Mouse (Mus musculus): ENCODE measurements around the gene Alox12. TPM values are rescaled to one million over a fixed set of nuclear protein-coding genes. Genes with fewer than 3 reads are reported as not detected.

Alox12 gene
- polyA plus RNA-seq, 1 experiment from 2014 or later, result 7.0 TPM

GRCm38 (mm10) chr11:70238591-70239440 is 16.3 kb downstream of the Alox12 start:
- Histone ChIP-seq H3K9ac (peak overlapping the region; percentile 88), H3K36me3 (peaks cover 11% of the 10 kb centered on the region), H3K27me3 (no peaks in the 10 kb centered on the region), H3K4me1 (peaks cover 38% of the 10 kb centered on the region), H3K4me3 (peak overlapping the region; percentile 90), H3K27ac (peak overlapping the region; percentile 94), H3K4me2 (peak overlapping the region; percentile 84), H3K9me3 (no peaks in the 10 kb centered on the region)
- no peak for ATAC-seq (ENCODE audit: borderline replicate concordance, extremely low read depth, low FRiP score, low TSS enrichment)
- 9% methylated on average over 23 of the region's 23 CpGs for WGBS

- Histone ChIP-seq H3K9me3 (no peaks in the 10 kb centered on the region), H3K27me3 (no peaks in the 10 kb centered on the region), H3K36me3 (peaks cover 11% of the 10 kb centered on the region), H3K27ac (peak within 1 kb of the TSS; percentile 94), H3K4me1 (peaks cover 44% of the 10 kb centered on the region), H3K4me2 (peak within 1 kb of the TSS; percentile 84), H3K4me3 (peak within 1 kb of the TSS; percentile 90), H3K9ac (peak within 1 kb of the TSS; percentile 88)
- WGBS, result under 1% methylated on average over 70 of the region's 70 CpGs
- ATAC-seq (ENCODE audit: borderline replicate concordance, extremely low read depth, low FRiP score, low TSS enrichment), result peak; percentile 90
Observed at GRCm38 (mm10) chr11:70237457-70238167, 17.5 kb downstream of the Alox12 start, which contains the start of gene 0610010K14Rik. TSS of gene 0610010K14Rik (minus strand) at chr11:70237914.

- peak overlapping the region; percentile 84 for H3K4me2 ChIP-seq
- peak overlapping the region; percentile 90 for H3K4me3 ChIP-seq
- H3K9ac ChIP-seq, result peak overlapping the region; percentile 88
- ATAC-seq (ENCODE audit: borderline replicate concordance, extremely low read depth, low FRiP score, low TSS enrichment), result no peak
- peaks cover 49% of the 10 kb centered on the region for H3K4me1 ChIP-seq
- peak overlapping the region; percentile 94 for H3K27ac ChIP-seq
- no peaks in the 10 kb centered on the region for H3K9me3 ChIP-seq
- WGBS, result 8% methylated on average over 7 of the region's 7 CpGs
- peaks cover 11% of the 10 kb centered on the region for H3K36me3 ChIP-seq
- H3K27me3 ChIP-seq, result no peaks in the 10 kb centered on the region
Observed at GRCm38 (mm10) chr11:70236717-70237116, 18.4 kb downstream of the Alox12 start.

GRCm38 (mm10) chr11:70235254-70235900 is 19.8 kb downstream of the Alox12 start:
- Histone ChIP-seq H3K4me2 (no peak overlapping the region), H3K9me3 (no peaks in the 10 kb centered on the region), H3K36me3 (peaks cover 11% of the 10 kb centered on the region), H3K4me1 (peaks cover 49% of the 10 kb centered on the region), H3K4me3 (0 out of 2 replicates have a peak overlapping the region, but pooled peaks have one; percentile 9), H3K27me3 (no peaks in the 10 kb centered on the region; the same call in 1 of the 2 replicates), H3K9ac (no peak overlapping the region), H3K27ac (0 out of 2 replicates have a peak overlapping the region, but pooled peaks have one; percentile 94)
- no peak for ATAC-seq (ENCODE audit: borderline replicate concordance, extremely low read depth, low FRiP score, low TSS enrichment)
- 80% methylated on average over 12 of the region's 12 CpGs for WGBS

- Histone ChIP-seq H3K9ac (peak overlapping the region; percentile 6; the same call in 1 of the 2 replicates), H3K4me1 (peaks cover 51% of the 10 kb centered on the region), H3K4me3 (peak overlapping the region; percentile 38; the same call in 1 of the 2 replicates), H3K4me2 (peak overlapping the region; percentile 69), H3K27me3 (peaks cover 9% of the 10 kb centered on the region), H3K27ac (peak overlapping the region; percentile 39; the same call in 1 of the 2 replicates), H3K9me3 (no peaks in the 10 kb centered on the region), H3K36me3 (peaks cover 11% of the 10 kb centered on the region)
- no peak for ATAC-seq (ENCODE audit: borderline replicate concordance, extremely low read depth, low FRiP score, low TSS enrichment)
- 85% methylated on average over 8 of the region's 8 CpGs for WGBS
Observed at GRCm38 (mm10) chr11:70234497-70234896, 20.7 kb downstream of the Alox12 start.

GRCm38 (mm10) chr11:70234037-70234436 is 21.1 kb downstream of the Alox12 start:
- H3K36me3 ChIP-seq, result peaks cover 11% of the 10 kb centered on the region
- H3K4me3 ChIP-seq, result peak overlapping the region; percentile 38; the same call in 1 of the 2 replicates
- no peaks in the 10 kb centered on the region for H3K9me3 ChIP-seq
- ATAC-seq (ENCODE audit: borderline replicate concordance, extremely low read depth, low FRiP score, low TSS enrichment), result no peak
- 51% methylated on average over 5 of the region's 5 CpGs for WGBS
- H3K4me1 ChIP-seq, result peaks cover 56% of the 10 kb centered on the region
- peaks cover 13% of the 10 kb centered on the region for H3K27me3 ChIP-seq
- peak overlapping the region; percentile 39; the same call in 1 of the 2 replicates for H3K27ac ChIP-seq
- H3K4me2 ChIP-seq, result peak overlapping the region; percentile 69
- peak overlapping the region; percentile 6; the same call in 1 of the 2 replicates for H3K9ac ChIP-seq

GRCm38 (mm10) chr11:70233016-70233415 is 22.1 kb downstream of the Alox12 start:
- H3K27ac ChIP-seq, result peak overlapping the region; percentile 51; the same call in 1 of the 2 replicates
- no peaks in the 10 kb centered on the region for H3K9me3 ChIP-seq
- H3K9ac ChIP-seq, result peak overlapping the region; percentile 56
- H3K4me1 ChIP-seq, result peaks cover 56% of the 10 kb centered on the region
- peaks cover 24% of the 10 kb centered on the region for H3K27me3 ChIP-seq
- H3K36me3 ChIP-seq, result peaks cover 11% of the 10 kb centered on the region
- 36% methylated on average over 8 of the region's 8 CpGs for WGBS
- ATAC-seq (ENCODE audit: borderline replicate concordance, extremely low read depth, low FRiP score, low TSS enrichment), result no peak
- peak overlapping the region; percentile 69 for H3K4me2 ChIP-seq
- H3K4me3 ChIP-seq, result peak overlapping the region; percentile 38

- Histone ChIP-seq H3K36me3 (peaks cover 11% of the 10 kb centered on the region), H3K9ac (peak overlapping the region; percentile 56), H3K9me3 (no peaks in the 10 kb centered on the region), H3K27ac (peak overlapping the region; percentile 51), H3K4me3 (peak overlapping the region; percentile 38), H3K4me1 (peaks cover 61% of the 10 kb centered on the region), H3K27me3 (peaks cover 28% of the 10 kb centered on the region), H3K4me2 (peak overlapping the region; percentile 69)
- 6% methylated on average over 9 of the region's 10 CpGs for WGBS
- 0 out of 2 replicates have a peak, but pooled peaks have one; percentile 5 for ATAC-seq (ENCODE audit: borderline replicate concordance, extremely low read depth, low FRiP score, low TSS enrichment)
Observed at GRCm38 (mm10) chr11:70232546-70232945, 22.6 kb downstream of the Alox12 start.

- H3K4me1 ChIP-seq, result peaks cover 56% of the 10 kb centered on the region
- peaks cover 44% of the 10 kb centered on the region for H3K27me3 ChIP-seq
- peak overlapping the region; percentile 41 for H3K4me3 ChIP-seq
- peak; percentile 46 for ATAC-seq (ENCODE audit: borderline replicate concordance, extremely low read depth, low FRiP score, low TSS enrichment)
- H3K36me3 ChIP-seq, result peaks cover 5% of the 10 kb centered on the region
- peak overlapping the region; percentile 60 for H3K4me2 ChIP-seq
- 2% methylated on average over 32 of the region's 32 CpGs for WGBS
- H3K9me3 ChIP-seq, result no peaks in the 10 kb centered on the region
- peak overlapping the region; percentile 79 for H3K27ac ChIP-seq
- no peak overlapping the region for H3K9ac ChIP-seq
Observed at GRCm38 (mm10) chr11:70230239-70230727, 24.9 kb downstream of the Alox12 start.

- Histone ChIP-seq H3K36me3 (no peaks in the 10 kb centered on the region), H3K27ac (peak within 1 kb of the TSS; percentile 79), H3K4me1 (peaks cover 54% of the 10 kb centered on the region), H3K9me3 (no peaks in the 10 kb centered on the region), H3K27me3 (peaks cover 44% of the 10 kb centered on the region), H3K9ac (peak within 1 kb of the TSS; percentile 51), H3K4me2 (peak within 1 kb of the TSS; percentile 60), H3K4me3 (peak within 1 kb of the TSS; percentile 41)
- no peak for ATAC-seq (ENCODE audit: borderline replicate concordance, extremely low read depth, low FRiP score, low TSS enrichment)
- 2% methylated on average over 39 of the region's 39 CpGs for WGBS
Observed at GRCm38 (mm10) chr11:70229260-70230010, 25.7 kb downstream of the Alox12 start, which contains the start of gene Bcl6b. TSS of gene Bcl6b (minus strand) at chr11:70229798.

All from lung, embryonic 15.5 days (tissue).